Mouse (Mus musculus) gastrocnemius, postnatal 4 days (tissue): Measurements from ENCODE around the gene Eif3k. TPM values are rescaled to one million over a fixed set of nuclear protein-coding genes. Genes with fewer than 3 reads are reported as not detected.

Source experiments
- DNase-seq, 2 experiments: peaks; one replicate each; pipeline ENCODE4 v3.0.0; 2021 to 2022; ENCODE audit warnings: low spot score in 2 of 2, mixed read lengths in 2 of 2
- long read RNA-seq, 2 experiments: library from polyadenylated mRNA; stranded (forward); transcript quantifications; one replicate each; pipeline ENCODE4 v2.0.0; 2021
- total RNA-seq, 2 experiments: library from RNA; stranded (reverse); gene quantifications; 2 replicates each; pipeline ENCODE4 v1.2.3; 2021

The Eif3k gene
- total RNA-seq: 100 to 1,000 TPM; 191 to 212 TPM
- long read RNA-seq, experiment 1, transcript Eif3k-201 (8 exons, 774 nt): major isoform, 95 of 102 reads
- long read RNA-seq, experiment 1, partial matches to known transcripts: 3 of 102 reads
- long read RNA-seq, experiment 1, other reads (novel, unspliced or antisense): 4 of 102 reads
- long read RNA-seq, experiment 2, transcript Eif3k-201 (8 exons, 774 nt): major isoform, 72 of 79 reads
- long read RNA-seq, experiment 2, partial matches to known transcripts: 4 of 79 reads
- long read RNA-seq, experiment 2, other reads (novel, unspliced or antisense): 3 of 79 reads

DNA sequence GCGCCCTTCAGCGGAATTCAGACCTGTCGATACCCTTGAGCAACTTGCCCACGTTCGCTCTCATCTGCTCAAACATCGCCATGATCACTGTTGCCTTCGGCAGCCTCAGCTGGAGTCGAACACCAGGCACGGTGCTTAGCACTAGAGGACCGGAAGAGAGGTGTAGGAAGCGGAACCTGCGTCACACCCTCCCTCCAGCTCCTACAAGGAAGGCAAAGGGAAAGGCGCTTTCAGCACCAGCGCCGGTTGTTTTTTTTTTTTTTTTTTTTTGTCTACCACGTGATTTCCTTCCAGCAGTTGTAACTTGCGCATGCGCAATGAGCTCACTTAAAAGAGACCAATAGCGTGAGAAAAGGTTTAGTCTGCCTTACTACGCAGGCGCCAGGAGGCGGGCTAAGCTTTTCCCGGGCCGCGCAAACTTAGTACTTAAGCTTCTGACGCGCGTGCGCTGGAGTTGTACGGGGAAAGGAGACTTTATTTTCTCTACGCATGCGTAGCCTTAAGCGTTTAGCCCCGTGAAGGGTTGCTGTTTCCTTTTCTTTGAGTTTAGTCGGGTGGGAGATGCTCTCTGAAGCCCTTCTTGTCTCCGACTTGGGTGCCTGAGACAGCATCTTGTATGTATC, at the start of gene Eif3k, which contains the start of gene Map4k1:
Eif3k (minus strand) TSS at position 214 of the 623 bp plus-strand sequence.
Map4k1 (plus strand) TSS at position 400 of the 623 bp plus-strand sequence.
- peak; percentile 92 to 97 for DNase-seq

DNA sequence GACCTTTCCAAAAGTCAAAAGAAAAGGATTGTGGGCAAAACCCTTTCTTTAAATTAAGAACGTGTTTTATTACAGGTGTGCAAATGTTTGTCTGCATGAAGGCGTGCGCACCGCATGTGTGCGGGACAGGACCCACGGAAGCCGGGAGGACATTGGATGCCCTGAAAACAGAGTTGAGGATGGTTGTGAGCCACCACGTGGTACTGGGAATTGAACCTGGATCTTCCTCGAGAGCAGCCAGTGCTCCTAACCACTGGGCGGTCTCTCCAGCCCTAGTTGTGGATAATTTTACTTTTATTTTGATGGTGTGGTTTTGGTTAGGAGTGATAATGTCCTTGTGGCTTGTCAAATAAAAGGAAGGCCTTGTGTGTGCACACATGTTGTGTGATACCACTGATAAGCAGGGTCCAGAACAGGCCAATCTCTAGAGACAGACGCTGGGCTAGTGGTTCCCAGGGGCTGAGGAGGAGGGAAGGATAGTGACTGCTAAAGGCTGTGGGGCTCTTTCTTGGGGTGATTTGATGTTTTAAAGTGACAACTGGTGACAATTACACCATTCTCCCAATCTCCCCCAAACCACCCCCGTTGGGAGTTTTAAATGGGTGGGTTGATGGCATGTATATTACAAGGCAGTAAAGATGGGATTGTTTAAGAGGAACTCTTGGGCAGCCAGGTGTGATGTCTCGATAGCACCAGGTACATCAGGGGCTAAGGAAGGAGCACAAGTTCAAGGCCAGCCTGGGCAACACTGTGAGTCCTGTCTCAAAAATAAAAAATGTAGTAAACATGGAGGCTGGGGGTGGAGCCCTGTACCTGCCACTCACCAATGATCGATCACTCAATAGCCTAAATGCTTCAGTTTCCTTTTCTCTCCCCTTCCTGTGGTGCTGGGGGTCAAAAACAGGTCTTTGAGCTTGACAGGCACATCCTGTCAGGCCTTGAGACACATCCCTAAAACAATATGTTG, 48.3 kb upstream of the Eif3k start:
- DNase-seq: no peak

DNA sequence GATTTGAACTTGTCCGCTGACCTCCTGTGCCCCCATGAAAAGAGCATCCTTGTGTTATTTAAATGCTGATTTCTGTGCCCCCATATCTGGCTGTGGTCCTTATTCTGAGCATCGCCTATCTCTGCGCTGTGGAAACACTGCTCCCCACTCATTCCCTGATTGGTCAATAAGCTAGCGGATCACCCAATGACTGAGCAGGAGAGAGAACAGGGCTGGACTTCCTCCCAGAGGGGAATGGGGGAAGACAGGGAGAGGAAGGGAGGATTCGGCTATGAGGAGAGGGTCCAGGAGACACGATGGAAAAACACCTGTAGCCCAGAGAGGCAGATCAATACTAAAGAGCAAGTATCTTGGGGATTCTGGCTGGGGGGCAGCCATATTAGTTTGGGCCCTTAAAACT, 47.1 kb upstream of the Eif3k start:
- DNase-seq: no peak

DNA sequence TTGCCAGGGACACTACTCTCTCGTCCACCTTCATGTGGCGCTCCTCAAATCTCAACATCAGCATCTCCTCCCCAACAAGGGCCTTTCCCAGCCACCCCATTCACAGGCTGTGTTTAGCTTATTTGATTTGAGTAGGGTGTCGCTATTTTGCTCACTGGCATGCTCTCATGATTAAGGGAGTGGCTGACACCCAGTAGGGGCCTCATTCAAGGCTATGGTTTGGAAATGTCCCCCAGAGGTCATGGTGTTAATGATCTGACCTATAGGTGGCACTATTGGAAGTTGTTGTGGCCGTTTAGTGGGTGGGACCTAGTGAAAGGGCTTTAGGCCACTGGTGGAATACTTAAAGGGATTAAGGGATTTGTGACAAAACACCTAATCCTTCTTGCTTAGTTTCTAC, 45.1 kb upstream of the Eif3k start:
- DNase-seq: no peak

DNA sequence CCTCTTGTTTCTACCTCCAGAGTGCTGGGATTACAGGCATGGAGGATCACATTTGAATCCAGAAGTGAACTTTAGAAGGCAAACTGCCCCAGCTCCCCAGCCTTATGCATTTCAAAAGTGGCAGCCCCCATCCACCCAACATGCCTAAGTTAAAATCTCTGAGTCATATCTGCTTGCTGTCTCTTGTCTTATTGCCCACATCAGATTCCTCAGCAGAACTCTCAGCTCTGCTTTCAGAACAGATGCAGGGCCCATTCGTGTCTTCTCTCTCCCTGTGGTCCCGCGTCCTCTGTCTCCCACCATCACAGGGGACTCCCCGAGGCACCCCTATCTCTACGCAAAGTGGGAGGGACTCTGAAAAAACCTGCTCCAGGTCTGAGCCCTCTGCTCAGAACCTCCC, 44.5 kb upstream of the Eif3k start:
- DNase-seq: no peak

DNA sequence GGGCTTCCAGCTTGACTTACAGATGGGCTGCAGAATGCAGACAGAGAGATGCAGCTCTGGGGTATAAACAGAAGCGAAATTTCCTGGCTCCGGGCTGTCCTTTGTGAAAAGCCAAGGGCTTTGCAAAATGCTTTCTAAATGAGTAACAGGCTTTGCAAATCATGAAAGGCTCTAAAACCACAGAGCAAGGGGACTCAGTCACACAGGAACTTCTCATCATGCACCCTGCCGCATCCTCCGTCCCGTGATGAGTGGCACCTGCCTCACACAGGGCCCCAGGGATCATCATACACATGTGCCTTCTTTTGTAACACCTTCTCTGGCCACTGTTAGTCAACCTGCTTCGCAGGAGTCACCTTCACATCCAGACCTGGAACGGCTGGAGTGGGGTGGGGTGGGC, 43.9 kb upstream of the Eif3k start:
- no peak for DNase-seq

DNA sequence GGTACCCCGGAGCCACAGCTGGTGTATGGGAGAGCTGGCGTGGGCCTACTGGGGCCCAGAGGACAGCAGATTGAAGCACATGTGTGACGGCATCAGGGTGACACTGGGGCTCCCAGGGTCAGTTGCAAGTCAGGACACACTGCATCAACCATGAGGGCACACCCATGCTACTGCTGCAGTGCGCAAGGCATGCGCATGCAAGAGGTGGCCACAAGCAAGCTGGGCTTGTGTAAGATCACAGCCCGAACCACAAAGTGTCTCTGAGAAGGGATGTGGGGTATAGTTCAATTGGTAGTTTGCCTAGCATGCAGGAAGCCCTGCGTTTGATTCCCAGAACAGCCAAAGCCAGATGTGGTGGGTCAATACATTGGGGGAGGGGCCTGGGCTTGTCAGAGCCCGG, 41.9 kb upstream of the Eif3k start:
- no peak for DNase-seq

DNA sequence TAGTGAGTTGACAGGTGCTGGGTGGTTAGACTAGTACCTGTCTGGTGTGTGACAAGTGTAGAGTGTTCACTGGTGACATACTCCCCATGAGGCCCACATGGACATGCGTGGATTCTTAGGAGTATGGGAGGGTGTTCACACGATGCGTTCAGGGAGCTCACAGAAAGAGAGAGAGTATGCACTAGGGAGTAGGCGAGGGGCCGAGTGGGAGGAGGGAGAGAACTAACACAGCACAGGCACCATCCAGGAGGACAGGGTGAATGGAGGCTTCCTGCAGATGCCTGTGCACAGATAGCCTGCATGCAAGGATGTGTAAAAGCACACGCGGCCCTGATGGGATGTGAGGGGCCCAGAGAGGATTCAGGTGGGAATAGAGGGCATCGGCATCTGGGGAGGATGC, 40.8 kb upstream of the Eif3k start:
- no peak for DNase-seq

DNA sequence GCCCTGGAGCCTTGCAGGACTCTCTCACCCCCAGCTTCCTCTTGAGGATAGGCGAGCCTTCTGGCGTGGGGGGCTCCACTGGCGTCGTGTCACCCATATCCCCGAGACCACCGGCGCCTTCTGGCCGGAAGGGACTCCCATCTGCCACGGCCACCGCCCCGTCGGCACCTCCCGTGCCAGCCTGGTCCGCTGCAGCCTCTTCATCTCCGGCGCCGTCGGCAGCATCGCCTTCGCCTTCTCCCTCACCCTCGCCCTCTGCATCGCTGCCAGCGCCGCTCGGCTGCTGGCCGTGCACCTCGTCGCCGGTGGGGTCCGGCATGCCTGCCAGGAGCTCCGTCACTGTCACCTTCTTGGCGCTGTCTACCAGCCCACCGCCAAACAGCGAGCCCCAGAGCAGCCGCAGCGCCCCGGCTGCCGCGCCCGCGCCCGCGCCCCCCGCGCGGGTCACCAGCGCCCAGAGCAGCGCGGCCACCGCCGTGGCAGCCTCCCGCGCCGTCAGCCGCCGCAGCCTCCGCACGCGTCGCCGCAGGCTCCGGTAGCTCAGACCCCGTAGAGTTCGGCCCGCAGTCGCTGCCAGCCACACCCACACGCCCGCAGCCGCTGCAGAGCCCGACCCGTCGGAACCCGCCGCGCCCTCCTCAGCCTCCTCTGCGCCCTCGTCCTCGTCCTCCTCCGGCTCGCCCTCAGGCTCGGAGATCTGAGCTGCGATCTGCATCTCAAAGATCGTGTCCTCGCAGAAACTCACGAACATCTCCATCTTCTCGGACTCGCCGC, 38.0 kb upstream of the Eif3k start:
- no peak for DNase-seq

DNA sequence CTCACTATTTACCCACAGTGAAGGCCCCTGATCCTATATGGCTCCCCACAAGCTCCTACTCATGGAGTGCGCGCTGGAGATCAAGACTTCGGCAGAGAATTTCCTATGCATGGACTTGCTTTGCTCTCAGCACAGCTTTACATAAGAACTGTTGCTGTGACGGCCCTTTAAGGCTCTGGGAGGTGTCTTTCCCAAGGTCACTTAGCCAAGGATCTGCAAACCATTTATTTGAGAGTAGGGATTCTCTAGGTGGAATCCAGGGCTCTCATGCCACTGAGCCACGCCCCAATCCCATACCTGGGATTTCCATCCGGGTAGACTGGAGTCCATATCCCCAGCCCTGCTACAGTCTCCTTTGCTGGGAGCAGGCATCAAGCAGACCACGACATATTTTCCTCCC, 35.6 kb upstream of the Eif3k start:
- no peak for DNase-seq

DNA sequence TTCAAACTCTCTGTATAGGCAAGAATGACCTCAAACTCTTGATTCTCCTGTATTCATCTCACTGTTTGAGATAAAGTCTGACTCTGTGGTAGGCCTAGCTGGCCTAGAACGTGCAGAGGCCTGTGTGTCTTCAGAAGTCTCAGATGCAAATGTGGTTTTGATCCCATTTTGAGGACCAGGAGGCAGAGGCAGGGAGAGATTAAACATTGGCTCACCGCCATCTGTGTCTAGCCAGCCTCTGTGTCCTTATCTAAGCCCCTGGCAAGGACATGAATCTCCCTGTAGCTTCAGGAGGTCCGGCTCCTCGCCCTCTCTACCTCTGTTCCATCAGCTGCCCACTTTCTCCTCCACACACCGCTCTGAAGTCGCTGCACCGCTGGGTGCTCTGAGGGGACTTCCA, 34.8 kb upstream of the Eif3k start:
- no peak for DNase-seq

DNA sequence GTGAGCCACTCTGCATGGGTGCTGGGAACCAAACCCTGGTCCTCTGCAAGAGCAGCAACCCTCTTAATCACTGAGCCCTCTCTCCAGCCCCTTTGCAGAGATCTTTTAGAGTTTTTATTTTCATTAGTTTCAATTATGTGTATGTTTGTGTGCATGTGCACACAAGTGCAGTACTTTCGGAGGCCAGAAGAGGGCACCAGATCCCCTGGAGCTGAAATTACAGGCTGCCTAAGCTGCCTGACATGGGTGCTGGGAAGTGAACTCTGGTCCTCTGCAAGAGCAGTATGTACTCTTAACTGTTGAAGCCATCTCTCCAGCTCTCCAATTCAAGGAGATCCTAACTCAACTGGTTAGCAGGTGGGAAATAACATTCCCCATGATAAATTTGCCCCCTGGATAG, 33.3 kb upstream of the Eif3k start:
- DNase-seq: no peak

DNA sequence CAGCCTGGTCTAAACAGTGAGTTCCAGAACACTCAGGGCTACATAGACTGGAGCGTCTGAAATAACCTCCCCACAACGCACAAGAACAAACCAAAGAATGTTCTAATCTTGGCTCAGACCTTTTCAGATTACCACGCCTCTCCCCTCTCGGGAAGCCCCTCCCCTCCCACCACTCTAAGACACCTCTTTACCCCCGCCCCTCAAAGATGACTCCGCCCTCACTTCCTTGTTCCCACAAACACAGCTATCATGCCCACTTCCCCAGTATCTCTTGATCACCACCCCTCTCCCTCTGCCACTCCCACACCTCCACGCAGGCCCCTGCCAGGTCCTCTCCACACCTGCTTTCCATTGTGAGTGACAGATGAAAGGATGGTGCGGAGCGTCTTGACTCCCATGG, 27.1 kb upstream of the Eif3k start:
- DNase-seq: no peak

DNA sequence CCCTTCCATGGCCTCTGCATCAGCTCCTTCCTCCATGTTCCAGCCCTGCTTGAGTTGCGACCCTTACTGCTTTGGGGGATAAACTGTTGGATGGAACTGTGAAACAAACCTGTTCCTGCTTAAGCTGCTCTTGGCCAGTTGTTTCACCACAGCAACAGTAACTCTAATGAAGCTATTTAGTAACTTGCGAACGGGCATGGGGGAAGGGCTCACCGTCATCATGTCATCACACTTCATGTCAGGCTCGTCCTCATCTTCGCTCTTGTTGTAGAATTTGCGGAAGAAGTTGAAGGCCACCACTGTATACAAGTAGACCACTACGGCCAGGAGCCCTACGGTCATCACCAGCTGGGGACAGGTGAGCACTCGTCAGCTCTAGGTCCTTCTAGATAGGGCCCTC, 26.5 kb upstream of the Eif3k start:
- no peak for DNase-seq

DNA sequence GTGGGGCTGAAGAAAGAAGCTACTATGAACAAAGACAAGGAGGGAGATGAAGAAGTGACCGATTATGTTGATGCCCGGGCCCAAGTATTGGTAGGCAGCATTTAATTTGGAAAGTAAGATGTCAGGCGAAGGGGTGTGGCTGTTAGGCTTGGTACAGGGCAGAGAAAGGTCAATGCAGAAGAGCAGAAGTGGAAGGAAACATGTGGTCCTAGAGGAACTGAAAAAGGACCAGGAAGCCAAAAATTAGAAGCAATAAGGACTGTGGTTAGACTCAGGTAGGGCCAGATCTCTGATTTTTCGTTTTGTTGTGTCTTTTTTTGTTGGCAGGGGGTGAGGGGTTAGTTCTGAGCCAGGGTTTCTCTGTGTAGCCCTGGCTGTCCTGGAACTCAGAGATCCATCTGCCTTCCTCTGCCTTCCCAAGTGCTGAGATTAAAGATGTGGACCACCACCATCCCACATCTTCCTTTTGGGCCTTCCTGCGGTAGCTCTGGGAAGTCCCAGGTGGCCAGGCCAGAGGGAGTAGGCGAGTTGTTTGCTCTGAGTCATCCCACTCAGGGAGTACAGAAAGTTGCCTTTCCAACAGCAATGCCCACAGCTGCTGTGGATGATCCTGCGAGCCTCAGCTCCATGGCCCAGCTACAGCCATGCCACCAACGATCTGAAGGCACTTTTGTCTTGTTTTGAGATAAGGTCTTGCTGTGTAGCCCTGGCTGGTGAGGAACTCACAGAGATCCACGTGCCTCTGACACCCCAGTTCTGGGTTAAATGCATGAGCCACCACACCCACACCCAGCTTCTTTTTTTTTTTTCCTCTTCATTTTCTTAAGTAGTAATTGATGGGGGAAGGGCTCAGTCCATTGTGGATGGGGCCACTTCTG, 25.8 kb upstream of the Eif3k start:
- DNase-seq: no peak

DNA sequence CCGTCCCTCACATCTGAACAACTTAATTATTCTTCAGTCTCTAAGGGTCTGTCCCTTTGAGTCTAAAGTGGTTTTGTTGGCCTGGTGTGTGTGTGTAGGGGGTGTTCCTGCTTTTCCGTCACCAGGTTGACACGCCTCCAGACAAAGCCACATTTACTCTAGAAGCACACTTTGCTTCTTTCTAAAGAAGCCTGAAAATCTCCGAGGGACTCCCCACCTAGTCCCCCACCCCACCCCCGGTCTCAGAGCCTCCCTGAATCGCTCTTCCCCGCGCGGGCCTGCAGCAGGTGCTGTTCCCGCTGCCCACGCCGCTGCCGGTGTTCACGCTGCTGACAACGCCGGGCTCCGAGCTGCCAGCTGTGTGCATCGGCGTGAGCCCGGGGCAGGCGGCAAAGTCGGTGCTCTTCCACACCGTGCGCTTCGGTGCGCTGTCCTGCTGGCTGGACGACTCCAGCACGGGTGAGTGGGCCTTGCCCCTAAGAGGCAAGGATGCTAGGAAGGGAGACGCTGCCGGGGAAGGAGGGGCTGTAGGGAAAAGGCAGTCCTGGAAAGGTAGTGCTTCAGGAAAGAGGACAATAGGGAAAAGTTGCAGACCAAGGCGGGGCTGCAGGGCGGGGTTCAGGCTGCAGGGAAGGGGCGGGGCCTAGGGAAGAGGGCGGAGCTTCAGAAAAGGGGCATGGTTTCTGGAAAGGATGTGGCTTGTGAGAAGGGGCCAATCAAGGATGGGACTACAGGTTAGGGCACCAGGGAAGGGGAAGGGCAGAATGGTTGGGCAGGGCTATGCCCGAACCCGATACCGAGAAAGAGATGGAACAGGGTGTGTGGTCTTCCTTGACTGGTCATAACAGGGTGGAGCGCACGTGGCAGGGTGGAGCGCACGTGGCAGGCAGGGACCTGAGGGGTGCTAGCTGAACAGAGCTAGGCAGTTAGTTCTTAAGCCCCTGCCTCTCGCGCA, 19.3 kb upstream of the Eif3k start:
- peak in 1 of 2 experiments; percentile 63 for DNase-seq

DNA sequence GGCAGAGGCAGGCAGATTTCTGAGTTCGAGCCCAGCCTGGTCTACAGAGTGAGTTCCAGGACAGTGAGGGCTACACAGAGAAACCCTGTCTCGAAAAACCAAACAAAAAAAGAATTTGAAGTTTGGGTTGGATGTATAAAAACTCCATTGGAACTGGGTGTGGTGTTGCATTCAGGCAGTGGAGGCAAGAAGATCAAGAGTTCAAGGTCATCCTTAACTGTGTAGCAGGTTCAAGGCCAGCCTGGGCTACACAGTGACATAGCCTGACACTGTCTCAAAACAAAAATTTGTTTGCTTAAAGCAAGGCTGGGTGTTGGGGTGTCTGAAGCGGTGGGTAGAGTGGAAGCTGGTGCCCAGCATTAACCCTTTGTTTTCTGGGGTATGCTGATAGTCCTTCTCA, 11.7 kb upstream of the Eif3k start:
- no peak for DNase-seq

DNA sequence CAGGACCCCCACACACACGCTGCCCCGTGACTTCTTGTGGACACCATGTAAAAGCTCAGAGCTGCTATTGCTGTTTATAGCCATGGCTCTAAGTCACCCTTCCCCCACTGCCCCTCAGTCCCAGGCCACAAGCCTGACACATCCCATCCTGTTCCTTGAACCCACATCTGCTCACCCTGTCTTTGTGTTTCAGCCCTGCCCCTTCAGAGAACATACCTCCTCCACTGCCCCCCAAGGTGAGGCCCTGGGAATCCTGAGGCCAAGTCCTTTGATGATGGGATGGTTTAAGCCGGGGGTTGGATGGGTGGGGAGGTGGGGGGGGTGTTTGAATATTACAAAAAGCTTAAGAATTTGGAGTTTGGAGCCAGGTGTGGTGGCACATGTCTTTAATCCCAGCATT, 11.3 kb upstream of the Eif3k start:
- no peak for DNase-seq

DNA sequence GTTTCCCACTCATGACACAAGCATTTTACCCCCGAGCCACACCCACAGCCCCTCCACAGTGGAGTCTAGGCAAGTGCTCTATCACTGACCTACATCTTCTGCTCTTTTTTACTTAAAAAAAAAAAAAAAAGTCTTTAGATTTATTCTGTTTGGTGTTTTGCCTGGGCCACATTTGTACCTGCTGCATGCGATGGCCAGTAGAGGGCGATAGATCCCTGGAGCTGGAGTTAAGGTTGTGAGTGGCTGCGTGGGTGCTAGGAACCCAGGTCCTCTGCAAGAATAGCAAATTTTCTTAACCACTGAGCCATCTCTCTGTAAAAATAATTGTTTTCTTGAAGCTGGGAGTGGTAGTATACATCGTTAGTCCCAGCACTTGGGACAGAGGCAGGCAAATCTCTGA, 10.0 kb upstream of the Eif3k start:
- no peak for DNase-seq
